ENCODE assay signal across 9 mouse cellular contexts in the genomic region with DNA sequence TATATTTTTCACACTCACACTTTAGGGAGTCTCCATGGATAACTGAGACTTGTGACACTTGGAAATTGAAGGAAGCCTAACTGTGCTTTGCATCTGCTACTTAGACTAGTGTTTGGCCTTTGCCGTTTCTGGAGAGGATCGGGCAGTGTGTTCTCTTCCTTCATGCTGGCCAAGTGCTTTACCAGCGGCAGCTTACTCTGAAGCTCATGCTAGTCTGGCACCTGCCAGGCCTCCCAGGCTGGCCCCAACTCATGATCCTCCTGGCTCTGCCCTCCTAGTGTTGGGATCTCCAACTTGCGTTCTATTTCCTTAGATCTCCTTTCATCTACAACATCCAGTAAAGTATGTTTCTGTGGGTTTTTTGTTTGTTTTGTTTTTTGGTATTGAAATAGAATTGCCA. TPM values are rescaled to one million over a fixed set of nuclear protein-coding genes. Genes with fewer than 3 reads are reported as not detected.
A peak's percentile ranks its signal among the peaks of the same experiment; 100 is the strongest.
DNase-seq lines count a peak whose midpoint lies in the region.
"Had no signal": no experiment of that assay in that cellular context is flagged by ENCODE, and none has a peak within 500 bp of the region (broad histone marks: within the 10 kb centered on the region; RNA-seq: fewer than 3 reads in every experiment).

No protein-coding gene starts in this region.

- DNase-seq in cerebellum, adult 9-11 months = peak; percentile 45
- DNase-seq in cerebellum, postnatal 10 days = no peak
- DNase-seq in gastrocnemius, postnatal 25 days = peak; percentile 43
- no peak for DNase-seq in gastrocnemius, postnatal 14 days
- peak; percentile 27 to 28 for DNase-seq in cerebellum, postnatal 36 days
- DNase-seq in adrenal gland, postnatal 10 days = no peak
- DNase-seq: adrenal gland, adult 8-10 months; heart, postnatal 36 days; kidney, adult 2 months had no signal

- intact Hi-C loops in gastrocnemius, postnatal 14 days (cut with DNase I; ENCODE audit: low total_unique reads) = no loop called here

RNA-seq across cellular contexts. Expression of gene Usf3, which starts 27.1 kb away (rescaled TPM):
- total RNA-seq in gastrocnemius, postnatal 25 days (2021) = 10 to 100 TPM; 24.3 to 36.1 TPM
- 10 to 100 TPM; 27.7 to 34.3 TPM for total RNA-seq in gastrocnemius, postnatal 14 days (2021)
- 10 to 100 TPM; 19.7 to 24.1 TPM for total RNA-seq in adrenal gland, postnatal 10 days (2021)

Comparison
In these comparisons a context has a peak if more than half of its experiments do, and no peak if none do; other contexts are left out.
1. DNase-seq: peak in cerebellum, adult 9-11 months (single experiment), gastrocnemius, postnatal 25 days (single experiment) and cerebellum, postnatal 36 days (2 of 2); none in cerebellum, postnatal 10 days (0 of 2), gastrocnemius, postnatal 14 days (single experiment) and adrenal gland, postnatal 10 days (single experiment).